Mouse (Mus musculus): Measurements from ENCODE around the gene Depp1.
A peak's percentile ranks its signal among the peaks of the same experiment; 100 is the strongest.
"Not testable (repeated sequence)": the region's sequence is repeated elsewhere in the genome, so short reads cannot be mapped to it uniquely, and the experiment has no call there.

The Depp1 gene

GRCm38 (mm10) chr6:116650406-116650805, at the start of gene Depp1:
TSS of gene Depp1 (plus strand) at chr6:116650609.
- DNase-seq = no peak

- not testable (repeated sequence) for DNase-seq
Observed at GRCm38 (mm10) chr6:116600969-116601368, 49.4 kb upstream of the Depp1 start.

DNA sequence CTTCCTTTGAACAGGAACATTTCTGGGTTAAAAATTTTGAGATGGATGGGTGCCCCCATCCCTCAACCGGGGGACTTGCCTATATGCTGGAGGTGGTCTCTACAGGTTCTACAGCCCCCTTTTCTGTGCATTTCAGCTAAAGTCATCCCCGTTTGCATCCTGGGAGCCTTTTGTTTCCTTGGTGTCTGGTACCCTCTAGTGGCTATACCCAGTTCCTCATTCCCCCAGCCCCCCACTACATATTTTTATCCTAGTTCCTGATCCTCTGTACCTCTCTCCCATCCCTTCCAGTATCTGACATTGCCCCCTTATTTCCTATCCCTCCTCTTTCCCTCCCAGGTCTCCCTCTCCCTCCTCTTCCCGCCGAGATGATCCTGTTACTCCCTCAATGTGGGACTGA, 43.2 kb upstream of the Depp1 start:
- no peak for DNase-seq

GRCm38 (mm10) chr6:116615719-116616118, 34.7 kb upstream of the Depp1 start:
- DNase-seq = no peak

DNA sequence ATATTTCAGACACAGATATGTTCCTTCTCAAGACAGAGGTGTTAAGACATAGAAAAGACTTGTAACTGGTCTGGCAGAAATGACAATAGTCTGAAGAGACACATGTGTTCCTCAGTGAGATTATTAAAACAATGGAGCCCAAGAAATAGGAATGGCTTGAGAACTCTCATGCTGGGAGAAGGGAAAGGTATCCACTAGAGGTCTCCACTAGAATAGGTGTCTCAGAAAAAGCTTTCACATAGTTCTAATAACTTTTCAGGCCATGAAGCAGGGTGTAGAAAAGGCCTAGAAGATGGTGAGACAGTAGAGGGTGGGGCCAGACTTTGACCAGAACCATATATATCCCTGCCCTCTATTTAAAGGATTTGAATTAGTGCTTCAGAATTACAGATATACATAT, 32.3 kb upstream of the Depp1 start:
- DNase-seq = no peak

DNA sequence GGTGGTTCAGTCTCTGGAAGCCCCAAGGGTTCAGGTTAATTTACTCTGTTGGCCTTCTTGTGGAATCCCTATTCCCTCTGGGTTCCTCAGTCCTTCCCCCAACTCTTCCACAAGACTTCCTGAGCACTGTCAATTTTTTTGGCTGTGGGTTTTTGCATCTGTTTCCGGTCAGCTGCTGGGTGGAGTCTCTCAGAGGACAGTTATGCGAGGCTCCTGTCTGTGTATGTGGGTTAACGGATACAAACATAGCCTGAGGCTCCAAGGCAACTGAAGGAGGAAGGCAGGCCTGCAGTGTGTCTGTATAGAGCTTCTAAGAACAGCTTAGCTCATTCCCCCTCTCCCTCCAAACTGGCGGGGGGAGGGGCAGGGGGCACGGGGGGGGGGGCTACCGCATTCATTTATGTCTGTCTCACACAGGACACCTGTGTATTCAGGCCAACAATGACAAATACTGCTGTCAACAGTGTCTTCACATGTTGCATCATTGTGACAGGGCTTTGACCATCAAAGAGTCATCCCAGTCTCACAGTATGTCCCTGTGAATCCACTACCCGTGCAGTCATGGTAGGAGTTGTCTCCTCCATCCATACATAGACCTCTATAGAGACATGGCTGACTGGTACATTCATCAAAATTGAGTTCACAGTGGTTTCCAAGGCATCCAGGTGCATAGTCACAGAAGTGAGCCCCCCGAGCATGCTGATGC, 28.9 kb upstream of the Depp1 start:
- DNase-seq = no peak

GRCm38 (mm10) chr6:116626417-116626816, 24.0 kb upstream of the Depp1 start:
- not testable (repeated sequence) for DNase-seq

DNA sequence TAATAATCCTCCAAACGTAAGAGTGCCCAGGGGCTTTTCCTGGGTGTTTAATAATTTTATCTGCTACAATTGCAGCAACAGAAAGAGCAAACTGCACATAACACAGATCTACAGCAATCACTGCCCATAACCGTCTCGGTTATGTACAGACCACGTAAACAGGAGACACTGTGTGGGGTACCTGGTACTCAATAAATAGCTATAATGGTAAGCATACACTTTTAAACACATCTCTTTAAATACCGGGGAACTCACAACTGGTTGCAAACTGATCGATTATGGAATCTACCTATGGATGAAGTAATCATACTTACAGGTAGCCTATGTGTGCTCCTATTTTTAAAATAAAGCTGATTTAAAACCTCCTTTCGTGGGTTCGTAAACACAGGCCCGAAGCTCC, 22.3 kb upstream of the Depp1 start:
- no peak for DNase-seq

DNA sequence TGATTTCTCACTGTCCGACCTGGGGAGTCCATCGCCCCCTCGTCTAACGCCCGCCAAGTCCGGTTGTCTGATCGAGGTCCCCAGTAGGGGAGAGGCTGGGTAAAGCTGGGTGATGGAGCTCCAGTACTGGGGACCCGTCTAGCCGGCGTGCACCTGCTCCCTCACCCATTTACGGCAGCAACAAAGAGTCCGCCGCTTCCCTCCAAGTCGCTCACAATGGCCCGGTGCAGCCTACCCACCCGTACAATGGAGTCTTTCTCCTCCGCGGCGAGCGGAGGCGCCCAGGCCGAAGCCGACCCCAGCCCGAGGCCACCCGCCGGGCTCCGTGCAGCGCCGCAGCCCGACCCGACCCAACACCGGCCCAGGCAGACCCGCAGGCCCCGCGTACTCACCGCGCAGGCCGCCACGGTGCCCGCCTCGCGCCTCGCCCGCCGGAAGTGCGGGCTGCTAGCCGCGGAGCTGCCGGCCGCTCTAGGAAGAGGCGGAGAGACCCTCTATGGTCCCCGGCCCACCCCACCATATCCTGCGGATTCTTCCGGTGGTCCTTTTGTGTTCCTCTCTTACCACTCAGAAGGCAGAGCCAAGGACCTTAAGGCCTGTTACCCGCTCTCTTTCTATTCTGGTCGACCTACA, 21.8 kb upstream of the Depp1 start, which contains the start of gene Zfp422:
Gene Zfp422 (minus strand): TSS at position 461 of the 633 bp plus-strand sequence.
- peak; percentile 61 for DNase-seq

GRCm38 (mm10) chr6:116629766-116630165, 20.6 kb upstream of the Depp1 start:
- no peak for DNase-seq

DNA sequence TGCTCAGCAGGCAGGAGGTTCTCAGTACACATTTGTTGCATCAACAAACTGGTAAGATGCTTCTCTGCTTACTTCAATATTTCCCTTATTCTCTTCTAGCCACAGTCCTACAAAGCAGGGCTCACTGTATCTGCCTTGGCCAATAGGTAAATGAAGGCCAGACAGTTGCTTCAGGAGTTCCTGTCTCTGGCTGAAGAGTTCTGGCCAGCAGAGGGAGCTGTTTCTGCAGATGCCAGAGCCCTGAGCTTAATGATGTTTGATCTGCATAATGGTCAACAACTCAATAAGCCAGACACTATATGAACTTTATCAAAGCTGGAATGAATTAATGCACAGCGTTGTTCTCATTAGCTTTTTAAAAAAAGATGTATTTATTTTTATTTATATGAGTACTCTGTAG, 18.3 kb upstream of the Depp1 start:
- DNase-seq = peak; percentile 39

DNA sequence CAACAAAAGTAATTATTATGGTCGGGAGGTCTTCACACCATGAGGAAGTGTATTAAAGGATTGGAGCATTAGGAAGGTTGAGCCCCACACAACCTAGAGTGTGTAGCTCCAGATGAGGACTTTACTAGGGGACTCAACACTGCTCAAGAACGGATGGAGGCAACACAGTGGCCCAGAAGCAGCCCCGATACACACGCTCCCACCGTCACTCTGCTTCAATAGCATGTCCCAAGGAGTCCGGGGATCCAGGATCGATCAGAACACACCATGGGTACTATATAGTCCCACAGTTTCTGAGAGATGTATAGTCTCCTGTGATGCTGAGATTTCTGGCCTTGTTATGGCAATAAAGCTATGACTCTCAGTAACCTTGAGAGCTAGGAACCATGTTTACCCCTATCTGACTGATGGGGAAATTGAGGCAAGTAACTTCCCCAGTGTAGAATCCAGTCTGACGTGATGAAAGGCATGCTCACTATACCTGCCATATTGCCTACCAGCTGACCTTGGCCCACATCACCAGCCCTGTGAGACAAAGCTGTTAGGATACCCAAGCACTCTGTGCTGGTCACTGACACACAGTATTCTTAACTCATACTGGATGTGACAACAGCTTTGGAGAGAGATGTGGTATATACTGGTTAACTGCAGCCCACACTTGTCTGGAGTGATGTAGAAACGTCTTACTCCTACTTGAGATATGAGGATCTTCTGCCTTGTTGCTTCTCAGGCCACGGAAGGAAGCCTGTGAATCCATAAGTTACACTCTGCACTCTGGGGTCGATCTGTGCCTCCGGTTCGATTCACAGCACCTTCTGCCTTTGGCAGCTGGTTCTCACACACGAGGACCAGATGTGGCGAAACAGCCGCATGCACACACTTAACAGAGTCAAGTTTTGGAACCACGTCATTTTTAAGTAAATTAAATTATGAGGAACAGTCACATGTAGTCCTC, 16.4 kb upstream of the Depp1 start:
- DNase-seq = no peak

DNA sequence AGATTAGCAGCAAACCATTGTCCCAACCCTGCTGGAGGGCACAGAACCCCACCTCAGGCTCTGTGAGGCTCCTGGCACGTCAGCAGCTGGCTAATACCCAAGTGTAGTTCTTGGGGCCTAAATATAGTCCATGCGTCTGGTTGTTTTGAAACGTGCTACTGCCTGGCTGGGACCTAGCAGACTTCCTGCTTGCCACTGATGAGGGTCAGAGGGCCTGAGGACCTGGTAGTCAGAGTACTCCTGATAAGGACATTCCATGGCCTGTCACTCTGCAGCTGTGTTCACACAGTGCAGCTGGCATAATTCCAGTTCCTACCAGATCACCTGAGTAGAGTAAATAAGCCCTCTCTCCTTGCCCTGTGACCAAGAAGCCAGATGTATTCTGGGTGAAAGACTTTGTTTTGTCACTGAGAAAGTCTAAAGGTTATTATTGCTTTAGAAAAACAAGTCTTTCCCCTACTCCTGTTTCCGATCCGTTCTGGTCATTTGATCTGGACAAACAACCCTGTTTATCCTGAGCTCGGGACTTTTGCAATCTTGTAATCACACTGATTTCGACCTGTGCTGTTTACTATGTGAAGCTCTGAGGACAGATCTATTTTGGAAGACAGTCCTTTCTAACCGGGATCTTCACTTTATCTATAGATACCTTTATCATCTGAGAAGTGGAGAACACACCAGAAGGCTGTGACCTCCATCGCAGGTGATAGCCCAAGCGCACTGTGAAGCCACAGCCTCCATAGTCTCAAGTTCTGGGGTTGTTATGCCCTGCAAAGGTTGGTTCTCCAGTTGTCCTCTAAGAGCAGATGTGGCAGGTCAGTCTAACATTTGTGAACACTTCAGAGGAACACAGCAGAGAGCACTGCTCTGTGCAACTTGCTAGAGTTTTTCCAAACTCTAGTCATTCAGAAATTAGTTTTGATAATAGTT, 14.9 kb upstream of the Depp1 start:
- DNase-seq = no peak

GRCm38 (mm10) chr6:116636581-116637235, 13.7 kb upstream of the Depp1 start:
- DNase-seq = no peak

DNA sequence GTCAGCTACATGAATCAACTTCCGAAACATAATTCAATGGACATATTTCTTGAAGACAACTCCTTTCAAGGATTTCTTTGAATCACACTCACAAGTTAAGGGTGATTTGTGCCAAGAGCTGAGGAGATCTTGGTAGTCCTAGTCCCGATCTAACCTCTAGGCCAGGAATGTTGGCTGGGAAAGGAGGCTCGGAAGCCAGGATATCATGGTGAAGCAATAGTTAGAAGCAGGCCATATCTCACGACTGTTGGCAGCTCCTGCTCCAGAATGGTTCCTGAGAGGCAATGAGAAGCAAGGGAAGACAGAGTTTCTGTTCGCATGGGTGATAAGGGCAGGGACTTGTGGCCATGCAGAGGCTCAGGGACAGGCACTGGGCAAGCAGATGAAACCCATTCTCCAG, 12.9 kb upstream of the Depp1 start:
- no peak for DNase-seq

GRCm38 (mm10) chr6:116638871-116639270, 11.5 kb upstream of the Depp1 start:
- no peak for DNase-seq

DNA sequence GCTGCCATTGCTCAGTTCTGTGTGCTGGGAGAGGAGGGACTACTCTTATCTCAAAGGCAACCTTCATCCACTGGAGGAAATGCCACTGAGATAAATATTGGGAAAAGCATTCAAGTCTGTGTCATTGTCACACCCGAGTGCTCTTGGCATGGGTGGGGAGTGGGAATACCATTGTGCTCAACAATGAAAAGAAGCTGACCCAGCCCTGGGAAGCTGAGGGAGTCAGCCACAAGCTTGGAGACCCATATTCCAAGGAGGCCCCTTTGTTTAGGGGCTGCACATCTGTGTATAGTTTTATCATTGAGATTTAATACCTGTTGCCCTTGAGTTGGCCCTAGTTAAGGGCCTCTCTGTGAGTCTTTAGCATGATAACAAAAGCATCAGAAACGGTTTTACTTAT, 10.7 kb upstream of the Depp1 start:
- DNase-seq = no peak

- no peak for DNase-seq
Observed at GRCm38 (mm10) chr6:116642942-116643341, 7.5 kb upstream of the Depp1 start.

GRCm38 (mm10) chr6:116643881-116644280, 6.5 kb upstream of the Depp1 start:
- DNase-seq = no peak

- DNase-seq = no peak
Observed at GRCm38 (mm10) chr6:116644335-116644734, 6.1 kb upstream of the Depp1 start.

DNA sequence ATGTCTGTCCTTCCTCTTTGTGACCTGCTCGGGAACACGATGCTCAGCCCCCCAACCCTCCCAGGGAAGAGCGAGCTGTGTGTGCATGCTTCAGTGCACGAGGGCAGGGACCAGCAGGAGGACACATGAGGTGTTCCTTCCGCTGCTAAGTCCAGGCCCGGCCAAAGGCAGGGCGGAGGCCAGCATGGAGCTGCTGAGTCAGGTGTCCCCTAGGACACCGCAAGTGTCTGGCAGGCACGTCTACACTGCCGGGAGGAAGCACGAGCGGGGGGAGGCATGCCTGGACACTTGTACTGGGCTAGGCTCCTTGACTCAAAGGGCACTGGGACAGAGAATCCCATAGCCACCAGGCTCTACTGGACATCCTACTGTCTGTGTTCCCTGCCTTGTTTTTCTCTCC, 2.6 kb upstream of the Depp1 start:
- peak; percentile 13 for DNase-seq

- DNase-seq = no peak
Observed at GRCm38 (mm10) chr6:116649811-116650210, 598 bp upstream of the Depp1 start.

Data from cerebellum, adult 11 months (tissue).